Mouse (Mus musculus) thymus, postnatal 4 days (tissue): ENCODE measurements at regions not wholly inside any gene's neighbourhood (a gene's known extent, or its start where the extent isn't known, plus 50 kb on each side); places are given as distances from the start of the nearest gene placed in this dataset.

Experiments
- DNase-seq: peaks from one replicate; pipeline ENCODE4 v3.0.0; 2021

DNA sequence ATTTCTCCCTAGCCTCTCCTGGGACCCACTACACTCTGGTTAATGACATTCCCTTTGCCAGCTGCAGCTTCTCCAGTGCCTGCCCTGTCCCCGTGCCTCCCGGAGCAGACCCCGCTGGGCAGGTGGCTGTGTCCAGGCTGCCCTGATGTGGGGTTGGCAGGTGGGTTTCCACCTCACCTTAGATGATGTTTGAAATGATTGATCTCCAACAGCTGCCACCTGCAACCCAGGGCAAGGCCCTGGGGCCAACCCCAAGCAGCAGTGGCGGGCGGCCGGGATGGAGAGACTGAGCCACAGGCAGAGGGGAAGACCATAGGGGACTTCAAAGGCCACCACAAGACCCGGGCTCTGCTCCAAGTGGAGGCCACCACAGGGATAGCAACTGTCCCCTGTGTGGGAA is 93.6 kb upstream of the Mvb12b start:
- DNase-seq: no peak

DNA sequence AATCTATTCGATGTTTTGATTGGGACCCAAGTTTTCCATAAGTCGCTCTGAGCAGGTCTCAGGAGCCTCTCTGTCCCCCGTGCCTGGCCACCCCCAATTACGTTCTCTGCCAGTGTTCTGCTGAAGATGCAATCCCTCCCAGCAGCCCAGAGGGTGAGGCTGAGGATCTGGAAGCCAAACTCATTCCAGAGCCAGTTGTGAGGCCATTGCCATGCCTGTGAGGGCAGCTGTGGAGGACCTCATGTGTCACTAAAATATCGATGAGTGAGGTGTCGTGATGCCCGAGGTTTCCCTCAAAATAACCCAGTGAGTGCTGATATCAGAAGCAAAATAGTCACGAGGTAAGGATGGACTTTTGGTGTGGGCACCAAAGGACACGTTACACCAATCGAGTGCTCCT is 93.1 kb upstream of the Mvb12b start:
- DNase-seq: no peak

DNA sequence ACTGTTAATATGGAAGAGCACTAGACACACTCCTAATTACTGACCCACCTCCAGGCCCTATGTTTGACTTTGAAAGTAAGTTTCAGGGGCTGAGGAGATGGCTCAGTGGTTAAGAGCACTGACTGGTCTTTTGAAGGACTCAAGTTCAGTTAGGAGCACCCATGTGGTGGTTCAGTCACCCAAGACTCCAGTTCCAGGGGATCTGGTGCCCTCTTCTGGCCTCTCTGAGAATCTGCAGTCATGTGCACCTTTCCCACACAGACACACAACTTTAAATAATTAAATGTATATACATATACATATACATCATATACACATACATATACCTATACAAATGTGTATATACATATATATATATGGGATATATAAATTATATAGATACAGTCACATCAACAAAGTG is 91.5 kb upstream of the Mvb12b start:
- DNase-seq: peak; percentile 12

DNA sequence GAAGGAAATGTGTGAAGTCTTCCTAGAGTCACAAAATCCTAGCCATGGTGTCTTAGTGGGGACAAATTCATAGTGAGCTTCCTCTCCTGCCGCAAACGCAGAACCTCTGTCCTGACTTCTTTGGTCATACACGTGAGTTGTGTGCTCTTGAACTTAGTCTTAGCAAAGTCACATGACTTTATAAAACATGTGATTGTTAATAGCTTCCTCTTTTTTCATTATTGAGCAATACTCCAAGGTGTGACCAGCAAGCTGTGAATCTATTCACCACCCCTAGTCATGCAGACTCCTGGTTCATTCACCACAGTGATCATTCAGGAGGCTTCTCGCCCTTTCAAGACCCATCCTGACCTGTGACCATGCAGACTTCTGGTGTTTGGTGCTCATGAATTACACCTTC is 90.8 kb upstream of the Mvb12b start:
- no peak for DNase-seq

DNA sequence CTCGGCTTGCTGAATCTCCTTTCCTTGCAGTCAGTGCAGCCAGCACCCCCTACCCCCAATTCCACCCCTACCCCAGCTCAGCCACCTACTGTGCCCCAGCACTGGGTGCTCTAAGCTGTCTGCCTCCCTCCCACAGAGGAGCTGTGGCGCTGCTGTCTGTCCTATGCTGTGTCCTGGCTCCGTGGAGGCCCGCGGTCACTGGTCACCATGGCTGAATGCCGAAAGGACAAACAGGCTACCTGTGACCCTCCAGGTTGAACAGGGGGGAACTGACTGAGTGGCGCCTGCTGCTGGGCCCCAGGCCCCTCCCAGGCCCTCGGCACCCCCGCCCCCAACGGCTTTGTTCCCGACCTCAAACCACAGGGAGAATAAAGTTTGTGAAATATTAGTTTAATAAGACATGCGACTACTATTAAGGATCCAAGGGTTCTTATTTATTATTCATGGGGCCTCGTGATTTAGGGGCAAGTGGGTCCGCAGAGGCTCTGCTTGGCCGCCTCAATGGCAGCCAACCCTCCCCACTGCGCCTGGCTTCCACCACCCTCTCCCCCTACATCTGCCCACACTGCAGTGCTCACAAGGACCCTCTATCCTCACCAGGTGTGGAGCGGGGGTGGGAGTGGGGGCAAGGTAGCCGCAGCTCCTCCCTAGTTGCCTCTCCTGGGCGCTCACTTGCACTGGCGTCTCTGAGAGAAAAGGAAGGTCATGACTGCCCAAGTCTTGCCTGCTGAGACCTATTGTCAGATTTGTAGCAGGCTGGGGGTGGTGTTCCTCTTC is 90.0 kb upstream of the Mvb12b start:
- peak; percentile 13 for DNase-seq

DNA sequence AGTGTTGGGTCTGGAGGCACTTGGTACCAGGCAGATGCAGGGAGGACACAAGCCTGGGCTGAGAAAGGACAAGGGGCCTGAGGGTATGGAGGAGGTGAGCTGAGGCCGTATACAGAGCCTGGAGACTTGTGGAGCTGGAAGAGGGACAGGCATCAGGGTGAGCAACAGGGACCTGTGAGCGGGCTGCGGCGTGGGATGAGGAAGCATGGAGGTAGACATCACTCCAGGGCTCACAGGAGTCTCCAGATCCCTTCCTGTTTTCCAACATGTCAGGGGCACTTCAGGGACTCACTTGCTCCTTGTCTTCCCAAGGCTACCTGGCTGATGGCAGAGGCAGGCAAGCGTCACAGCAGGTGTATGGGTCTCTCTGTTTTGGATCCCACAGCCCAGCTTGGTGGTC is 89.4 kb upstream of the Mvb12b start:
- no peak for DNase-seq

DNA sequence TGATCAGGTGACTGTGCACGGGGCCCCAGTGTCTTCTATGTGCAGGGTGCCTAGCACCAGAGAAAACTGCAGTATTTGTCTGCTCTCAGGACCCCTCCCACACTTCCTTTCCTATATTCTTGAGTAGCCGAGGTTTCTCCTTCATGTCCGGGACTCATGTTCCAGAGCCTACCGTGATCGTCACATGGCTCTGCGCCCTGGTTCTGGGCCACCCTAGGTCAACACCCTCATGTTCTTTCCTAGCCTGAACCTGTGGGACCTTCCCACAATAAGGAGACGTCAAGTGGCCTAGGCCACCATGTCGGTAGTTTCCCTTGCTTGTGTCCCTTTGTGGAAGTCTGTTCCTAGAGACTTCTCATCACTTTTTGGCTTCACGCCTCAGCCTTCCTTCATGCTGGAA is 88.4 kb upstream of the Mvb12b start:
- DNase-seq: no peak

DNA sequence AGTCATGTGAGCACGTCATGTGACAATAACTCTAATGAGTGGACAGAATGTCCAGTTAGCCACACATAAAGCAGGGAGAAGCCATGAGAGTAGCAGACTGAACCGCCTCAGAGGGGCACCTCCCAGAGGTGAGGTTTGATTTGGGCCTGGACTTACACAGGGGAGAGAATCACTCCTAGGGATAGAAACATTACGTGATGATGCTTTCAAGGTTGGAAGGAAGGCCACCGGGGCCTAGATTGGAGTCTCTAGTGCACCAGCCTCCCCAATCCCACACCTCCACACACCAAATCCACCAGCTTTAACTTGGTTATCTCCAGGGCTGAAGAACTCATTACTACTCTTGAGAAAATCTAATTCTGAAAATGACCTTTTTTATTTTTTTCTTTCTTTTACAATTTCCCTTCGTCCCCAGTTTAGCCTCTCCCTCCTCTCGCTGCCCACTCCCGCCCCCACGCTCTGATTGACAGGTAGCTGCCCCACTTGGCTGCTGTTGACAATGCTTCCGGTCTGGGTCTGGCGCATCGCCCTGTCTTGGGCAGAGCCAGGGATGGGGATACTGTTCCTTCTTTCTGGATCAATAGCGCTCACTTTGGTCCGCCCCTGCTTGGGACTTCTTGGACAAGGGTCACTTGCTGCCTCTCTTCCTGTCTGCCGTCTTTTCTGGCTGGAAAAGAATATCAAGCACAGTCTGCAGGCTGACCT is 87.8 kb upstream of the Mvb12b start:
- peak; percentile 20 for DNase-seq

DNA sequence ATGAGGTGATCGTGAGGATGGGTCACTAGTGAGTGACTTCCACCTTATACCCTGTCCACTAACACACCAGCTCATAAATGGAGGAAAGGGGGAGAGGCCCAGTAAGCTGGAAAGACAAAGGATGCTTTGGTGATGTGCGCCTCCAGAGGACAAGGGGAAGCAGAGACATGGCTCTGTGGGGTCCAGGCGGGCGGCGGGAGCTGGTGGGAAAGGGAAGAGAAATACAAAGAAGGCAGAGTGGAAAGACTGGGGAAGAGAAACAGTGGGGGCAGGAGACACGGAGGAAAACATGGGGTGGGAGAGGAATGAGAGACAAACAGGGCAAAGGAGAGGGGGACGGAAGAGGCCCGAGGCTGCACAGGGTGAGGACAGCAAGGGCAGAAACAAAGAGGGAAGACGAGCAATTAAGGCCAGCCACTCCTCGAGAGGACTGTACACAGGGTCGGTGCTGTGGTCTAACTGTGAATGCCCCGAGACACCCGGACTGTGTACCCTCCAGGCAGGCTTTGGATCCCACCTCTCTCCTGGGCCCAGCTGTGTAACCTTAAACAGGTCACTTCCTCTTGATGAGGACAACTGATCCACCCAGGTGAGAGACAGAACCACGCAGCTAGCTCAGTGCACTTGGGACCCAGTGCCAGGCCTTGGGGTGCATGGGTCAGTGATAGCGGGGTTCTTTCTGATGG is 87.1 kb upstream of the Mvb12b start:
- no peak for DNase-seq

DNA sequence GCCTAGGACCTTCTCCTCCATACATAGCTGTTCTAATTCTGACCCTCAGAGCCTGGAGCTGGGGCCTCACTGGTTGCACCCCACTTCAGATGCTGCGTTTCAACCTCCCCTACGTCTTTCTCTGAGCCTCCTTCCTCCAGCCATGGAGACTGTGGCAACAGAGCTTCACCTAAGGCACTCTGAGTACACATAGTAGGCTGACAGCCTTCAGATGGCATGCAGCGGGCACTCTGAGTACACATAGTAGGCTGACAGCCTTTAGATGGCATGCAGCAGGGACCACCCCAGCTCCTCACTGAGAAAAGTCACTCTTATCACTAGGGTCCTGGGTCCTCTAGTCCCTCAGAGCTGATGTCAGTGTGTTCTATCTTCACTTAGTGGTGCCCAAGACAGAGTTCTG is 86.3 kb upstream of the Mvb12b start:
- no peak for DNase-seq

DNA sequence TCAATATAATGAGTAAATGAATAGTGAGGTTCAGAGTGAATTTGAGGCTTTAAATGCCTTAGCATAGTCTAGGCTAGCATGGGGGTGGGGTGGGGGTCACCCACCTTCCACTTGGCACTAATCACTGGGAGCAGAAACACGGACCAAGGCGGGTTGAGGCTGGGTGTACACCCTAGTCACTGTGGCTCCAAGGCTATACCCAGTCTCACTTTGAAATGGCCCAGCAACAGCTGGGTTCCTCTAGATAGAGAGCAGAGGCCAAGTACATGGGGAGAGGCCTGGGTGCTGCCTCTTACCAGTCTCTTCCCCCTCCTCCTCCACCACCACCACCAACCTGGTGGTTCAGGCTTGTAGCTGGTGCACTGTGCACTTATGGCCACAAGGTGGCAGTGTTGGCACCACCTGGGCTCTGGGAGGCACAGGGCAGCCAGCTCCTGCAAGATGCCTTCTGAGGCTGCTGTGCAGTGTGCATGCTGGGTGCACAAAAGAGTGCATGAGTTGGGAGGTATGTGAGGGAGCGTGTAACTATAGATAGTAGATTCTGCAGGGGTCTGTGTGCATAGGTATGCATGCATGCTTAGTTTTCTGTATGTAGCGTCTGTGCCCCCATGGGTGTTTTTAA is 85.6 kb upstream of the Mvb12b start:
- peak; percentile 87 for DNase-seq

DNA sequence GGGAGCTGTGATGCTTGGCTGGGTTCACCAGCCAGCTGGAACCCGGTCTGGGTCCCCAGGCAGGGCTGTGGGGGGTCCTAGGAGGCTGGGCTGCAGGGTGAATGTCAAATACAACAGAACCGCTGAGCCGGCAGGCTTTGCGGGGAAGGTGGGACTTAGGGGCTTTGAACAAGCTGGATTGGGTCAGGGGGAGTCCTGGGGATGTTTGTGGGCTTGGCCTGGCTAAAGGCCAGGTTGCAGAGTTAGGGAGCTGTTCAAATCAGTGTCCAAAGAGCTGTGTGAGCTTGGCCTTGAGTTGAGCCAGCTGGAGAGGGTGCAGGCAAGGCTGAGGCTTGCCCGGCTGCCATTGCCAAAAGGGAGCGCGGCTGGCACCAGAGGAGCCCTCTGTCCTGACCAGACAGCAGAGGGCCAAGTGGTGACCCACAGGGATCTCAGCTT is 79.3 kb upstream of the Mvb12b start:
- DNase-seq: no peak

DNA sequence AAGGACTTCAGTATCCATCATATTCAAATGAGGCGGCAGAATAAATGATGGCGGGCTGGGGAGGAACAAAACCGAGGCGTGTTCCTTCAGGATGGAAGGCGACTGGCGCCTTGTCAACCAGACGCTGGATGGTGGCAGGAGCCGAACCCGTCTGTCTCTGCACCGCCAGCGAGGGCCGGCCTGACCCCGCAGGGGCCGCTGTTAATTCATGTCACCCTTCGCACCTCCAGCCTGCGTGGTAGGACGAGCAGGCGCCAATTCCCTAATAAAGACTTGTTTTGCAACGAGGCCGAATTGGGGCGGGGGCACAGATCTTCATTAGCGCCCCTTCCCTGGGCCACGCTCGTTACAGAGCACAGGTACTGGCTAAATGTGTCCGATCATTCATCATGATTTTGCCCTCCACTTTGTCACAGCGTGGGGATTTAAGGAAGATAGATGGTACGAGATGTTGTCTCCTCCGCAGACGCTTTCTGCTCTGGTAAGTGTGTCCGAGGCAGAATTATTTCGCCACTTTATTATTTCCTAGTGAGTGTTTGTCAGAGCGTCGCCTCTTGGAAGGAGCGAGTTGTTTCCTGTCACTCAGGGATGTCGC is 78.7 kb upstream of the Mvb12b start:
- peak; percentile 5 for DNase-seq

DNA sequence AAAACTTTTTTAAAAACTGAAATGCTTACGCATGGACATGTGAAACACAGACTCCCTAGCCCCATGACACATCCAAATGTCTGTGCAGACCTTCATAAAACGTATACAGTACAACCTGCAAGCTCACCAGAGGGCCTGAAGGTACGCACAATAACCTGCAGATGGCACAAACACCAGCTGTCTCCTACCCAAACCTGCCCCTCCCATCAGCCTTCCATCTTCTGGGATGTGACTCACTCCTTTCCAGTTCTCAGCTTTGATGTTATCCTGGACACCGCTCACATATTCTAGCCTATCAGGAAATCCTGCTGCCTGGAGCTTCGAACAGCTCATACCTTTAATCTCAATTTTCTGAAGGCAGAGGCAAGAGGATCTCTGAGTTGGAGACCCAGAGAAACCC is 76.3 kb upstream of the Mvb12b start:
- DNase-seq: peak; percentile 6

DNA sequence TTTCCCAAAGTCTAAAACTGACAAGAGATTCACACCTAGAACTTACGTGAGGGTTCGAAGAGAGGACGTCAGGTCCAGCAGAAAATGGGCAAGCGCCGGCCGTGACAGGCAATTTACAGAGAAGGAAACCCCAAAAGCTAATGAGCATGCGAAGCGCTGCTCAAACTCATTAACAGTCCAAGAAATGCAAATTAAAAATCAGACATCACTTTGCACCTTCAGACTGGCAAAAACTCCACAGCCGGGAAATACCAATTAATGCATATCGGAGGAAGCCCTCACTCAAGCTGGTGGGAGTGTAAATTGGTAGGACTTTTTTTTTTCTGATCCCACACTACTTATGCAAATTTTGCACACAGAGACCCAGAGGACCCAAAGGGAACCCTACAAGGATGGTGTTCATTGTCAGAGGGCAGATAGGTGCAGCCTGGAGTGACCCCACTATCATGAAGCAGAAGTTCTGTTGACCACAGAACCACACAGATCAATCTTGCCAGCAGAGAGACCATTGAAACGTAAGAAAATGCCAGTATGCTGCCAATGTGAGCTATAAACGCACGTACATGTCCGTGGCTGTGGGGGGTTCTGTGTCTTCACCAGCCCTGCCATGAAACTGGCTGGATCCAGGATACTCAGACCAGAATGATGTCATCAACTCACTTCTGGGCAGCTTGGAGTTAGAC is 74.8 kb upstream of the Mvb12b start:
- no peak for DNase-seq

DNA sequence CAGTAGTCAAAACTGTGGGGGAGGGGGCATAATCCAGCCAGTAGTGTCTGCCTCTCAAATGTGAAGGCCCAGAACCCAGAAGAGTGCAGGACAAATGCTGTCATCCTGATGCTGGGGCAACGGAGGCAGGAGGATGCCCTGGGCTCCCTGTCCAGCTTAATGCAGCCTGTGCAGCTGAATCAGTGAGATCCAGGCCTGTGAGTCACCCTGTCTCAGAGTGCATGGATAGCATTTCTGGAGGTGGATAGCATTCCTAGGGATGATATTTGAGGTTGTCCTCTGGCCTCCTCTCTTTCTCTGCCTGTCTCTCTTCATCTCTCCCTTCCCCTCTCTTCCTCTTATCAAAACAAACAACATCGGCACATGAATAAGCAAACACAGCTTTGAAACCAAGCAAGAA is 73.8 kb upstream of the Mvb12b start:
- no peak for DNase-seq

DNA sequence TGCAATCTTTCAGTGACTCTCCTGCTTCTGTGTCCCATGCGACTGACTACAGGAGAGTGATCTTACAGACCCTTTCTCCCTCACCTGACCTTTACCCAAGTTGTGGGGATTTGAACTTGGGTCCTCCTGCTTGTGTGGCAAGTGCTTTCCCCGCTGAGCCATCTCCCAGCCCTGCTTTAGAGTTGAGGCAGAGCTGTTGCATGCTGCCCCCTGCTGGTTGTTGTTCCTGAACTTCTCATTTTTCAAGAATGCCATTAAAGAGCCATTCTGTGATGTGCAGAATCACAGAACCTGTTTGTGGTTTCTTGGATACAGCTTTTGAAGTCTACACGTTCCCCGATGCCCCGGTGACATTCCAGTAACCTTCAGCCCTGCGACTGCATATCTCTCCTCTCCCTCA is 70.0 kb upstream of the Mvb12b start:
- peak; percentile 81 for DNase-seq

DNA sequence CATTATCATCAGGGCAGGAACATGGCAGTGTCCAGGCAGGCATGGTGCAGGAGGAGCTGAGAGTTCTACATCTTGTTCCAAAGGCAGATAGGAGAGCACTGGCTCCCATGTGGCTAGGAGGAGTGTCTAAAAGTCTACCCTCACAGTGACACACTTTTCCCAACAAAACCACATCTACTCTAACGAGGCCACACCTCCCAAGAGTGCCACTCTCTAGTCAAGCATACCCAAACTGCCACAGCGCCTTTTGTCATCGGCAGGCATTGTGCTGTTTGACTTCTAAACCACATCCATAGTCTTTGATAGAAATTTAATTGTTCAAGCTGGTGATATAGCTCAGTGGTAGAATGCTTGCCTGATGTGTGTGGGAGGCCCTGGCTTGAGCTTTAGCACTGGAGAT is 56.6 kb upstream of the Mvb12b start:
- peak; percentile 51 for DNase-seq

DNA sequence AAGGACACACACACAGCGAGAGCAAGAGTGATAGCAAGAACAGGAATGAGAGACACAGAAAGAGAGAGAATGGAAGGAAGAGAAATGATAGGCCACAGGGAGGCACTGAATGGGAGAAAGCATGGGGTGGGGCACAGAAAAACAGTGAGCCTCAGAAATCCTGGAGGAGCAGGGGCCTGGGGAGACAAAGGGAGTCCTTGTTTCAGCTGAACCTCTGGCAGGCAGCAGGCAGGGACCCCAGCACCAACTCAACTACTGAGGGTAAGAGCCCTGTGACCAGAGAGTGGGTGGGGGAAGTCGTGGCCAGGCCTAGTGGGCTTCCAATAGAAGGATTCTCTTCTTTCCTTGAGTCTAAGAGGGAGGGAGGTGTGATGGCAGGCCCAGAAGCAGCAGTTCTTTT is 54.3 kb upstream of the Mvb12b start:
- DNase-seq: no peak

DNA sequence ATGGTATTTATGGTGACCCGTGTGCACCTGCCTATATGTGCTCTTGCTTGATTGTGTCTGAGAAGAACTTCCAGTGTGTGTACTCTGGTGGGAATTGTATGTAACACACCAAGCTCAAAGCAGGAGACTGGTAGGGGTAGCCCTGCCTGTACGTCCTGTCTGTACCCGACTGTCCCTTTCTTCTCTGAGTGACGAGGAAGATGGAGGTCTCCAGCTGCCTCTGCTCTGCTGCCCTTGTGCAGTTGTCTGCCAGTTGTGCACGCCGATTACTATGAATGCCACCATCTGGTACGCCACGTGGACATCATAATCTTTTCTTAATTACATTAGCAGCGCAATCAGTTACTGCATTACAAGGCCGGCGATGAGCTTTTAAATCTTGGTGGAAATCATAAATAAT is 53.6 kb upstream of the Mvb12b start:
- no peak for DNase-seq

DNA sequence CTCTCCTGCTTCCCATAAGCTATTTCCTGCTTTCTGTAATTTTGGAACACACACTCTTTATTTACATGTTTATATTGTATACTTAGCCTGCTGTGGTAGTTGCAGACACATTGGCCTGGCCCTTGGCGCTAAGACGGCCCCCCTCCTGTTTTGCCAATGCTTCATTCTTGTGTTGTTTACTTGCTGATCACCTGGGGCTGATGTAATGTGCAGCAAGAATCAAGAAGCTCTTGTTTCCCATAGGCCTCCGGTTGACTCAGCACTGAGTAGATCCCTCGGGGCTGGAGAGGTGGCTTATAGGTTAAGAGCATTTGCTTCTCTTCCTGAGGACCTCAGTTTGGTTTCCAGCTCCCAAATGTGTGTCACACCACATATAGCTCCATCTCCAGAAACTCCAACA is 52.1 kb upstream of the Mvb12b start:
- no peak for DNase-seq
